Mouse (Mus musculus): ENCODE measurements around the gene Zfp689.
"Not testable (repeated sequence)": the region's sequence is repeated elsewhere in the genome, so short reads cannot be mapped to it uniquely, and the experiment has no call there.

Zfp689 gene

DNA sequence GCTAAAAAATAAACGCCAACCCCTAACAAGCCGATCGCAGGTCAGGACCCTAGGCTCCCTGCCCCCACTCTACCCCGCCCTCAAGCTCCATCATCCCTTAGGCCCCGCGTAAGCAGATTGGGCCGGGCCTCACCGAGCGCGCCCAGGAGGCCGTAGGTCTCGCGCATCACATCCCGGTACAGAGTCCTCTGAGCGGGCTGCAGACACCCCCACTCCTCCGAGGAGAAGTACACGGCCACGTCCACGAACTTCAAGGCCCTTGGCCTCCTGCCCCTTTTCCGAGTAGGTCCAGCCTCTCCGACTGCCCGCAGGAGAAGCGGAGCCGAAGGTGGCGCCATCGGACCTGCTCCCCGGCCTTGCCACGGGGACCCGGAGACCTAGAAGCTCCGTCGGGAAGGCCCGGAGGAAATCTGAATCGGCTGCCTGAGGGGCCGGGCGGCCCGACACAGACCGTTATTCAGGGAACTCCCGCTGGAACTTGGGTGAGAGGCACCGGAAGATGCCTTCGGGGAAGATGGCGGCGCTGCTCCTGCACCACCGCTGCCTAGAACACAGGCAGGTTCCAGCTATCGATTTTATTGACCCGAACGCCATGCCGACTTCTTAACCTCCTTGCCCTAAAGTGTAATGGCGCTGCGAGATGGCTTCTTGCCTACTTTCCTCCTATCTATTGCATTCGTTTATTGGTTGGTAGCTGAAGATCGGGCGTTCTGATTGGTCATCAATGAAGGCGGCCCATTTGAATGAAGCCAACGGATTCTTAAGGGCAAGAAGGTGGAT, at the start of gene Zfp689:
Gene Zfp689 (minus strand): TSS at position 638 of the 780 bp plus-strand sequence.
- in situ Hi-C loops (cut with MboI; ENCODE audit: low sequenced_read_pairs) = no loop called here

DNA sequence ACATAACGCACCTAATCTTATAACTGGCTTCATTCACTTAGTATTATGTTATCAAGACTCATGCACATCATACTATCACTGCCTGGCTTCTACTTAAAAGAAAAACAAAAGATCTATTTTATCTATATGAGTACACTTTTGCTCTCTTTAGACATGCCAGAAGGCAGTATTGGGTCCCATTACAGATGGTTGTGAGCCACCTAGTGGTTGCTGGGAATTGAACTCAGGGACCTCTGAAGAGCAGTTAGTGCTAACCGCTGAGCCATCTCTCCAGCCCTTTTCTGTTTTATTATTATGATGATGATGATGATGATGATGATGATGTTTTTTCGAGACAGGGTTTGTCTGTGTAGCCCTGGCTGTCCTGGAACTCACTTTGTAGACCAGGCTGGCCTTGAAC, 49.4 kb upstream of the Zfp689 start:
- in situ Hi-C loops (cut with MboI; ENCODE audit: low sequenced_read_pairs) = no loop called here

DNA sequence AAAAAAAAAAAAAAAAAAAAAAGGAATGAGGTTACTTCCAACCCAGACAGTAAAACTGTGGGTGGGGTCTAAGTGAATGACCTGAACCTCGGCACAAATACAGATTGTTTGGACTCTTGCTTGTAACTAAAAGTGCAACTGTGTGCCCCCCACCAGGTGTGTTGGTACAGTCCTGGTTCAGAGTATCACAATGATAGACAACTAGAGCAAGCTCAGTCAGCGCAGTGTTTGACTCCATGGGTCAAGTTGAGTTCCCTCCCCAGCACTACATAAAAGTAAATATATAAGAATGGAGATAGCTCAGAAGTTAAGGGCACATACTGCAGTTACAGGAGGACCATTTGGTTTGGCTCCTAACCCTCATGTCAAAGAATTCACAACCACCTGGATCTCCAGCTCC, 48.4 kb upstream of the Zfp689 start:
- in situ Hi-C loops (cut with MboI; ENCODE audit: low sequenced_read_pairs) = no loop called here

DNA sequence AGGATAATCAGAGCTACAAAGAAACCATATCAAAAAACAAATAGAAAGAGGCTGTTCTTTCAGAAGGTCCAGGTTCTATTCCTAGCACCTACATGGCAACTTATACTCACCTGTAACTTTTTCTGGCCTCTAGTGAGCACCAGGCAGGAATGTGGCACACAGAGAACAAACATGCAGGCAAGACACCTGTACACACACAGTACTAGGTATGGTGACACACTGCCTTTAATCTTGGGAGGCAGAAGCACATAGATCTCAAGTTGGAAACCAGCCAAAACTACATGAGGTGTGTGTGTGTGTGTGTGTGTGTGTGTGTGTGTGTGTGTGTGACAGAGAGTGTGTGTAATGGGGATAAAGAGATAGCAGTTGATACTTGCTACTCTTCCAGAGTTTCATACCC, 45.7 kb upstream of the Zfp689 start:
- in situ Hi-C loops (cut with MboI; ENCODE audit: low sequenced_read_pairs) = no loop called here

DNA sequence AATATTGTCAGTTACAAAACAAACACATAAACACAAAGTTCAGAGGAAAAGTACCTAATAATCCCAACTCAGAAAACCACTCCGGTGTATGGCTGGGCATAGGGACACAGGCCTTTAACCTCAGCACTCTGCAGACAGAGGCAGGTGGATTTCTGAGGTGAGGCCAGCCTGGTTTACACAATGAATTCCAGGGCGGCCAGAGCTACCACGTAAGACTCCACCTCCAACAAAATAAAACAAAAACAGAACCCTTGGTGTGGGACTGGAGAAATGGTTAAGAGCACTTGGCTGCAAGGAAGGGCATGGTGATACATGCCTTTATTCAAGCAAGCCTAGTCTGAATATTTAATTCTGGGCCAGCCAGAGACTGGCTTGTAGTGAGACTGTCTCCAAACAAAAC, 42.9 kb upstream of the Zfp689 start:
- in situ Hi-C loops (cut with MboI; ENCODE audit: low sequenced_read_pairs) = no loop called here

DNA sequence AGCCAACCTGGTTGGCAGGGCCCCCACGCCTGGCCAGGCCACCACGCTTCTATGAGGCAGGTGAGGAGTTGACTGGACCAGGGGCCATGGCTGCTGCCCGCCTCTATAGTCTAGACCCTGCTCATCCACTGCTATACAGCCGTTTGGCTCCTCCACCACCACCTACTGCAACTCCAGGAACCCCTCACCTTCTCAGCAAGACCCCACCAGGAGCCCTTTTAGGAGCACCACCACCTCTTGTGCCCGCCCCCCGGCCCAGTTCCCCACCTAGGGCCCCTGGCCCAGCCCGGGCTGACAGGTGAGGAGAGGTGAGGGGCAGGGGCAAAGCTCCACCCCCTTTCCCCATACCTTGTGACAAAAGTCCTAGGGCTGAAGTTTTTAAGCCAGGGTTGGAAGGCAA, 41.0 kb upstream of the Zfp689 start:
- in situ Hi-C loops (cut with MboI; ENCODE audit: low sequenced_read_pairs) = no loop called here

DNA sequence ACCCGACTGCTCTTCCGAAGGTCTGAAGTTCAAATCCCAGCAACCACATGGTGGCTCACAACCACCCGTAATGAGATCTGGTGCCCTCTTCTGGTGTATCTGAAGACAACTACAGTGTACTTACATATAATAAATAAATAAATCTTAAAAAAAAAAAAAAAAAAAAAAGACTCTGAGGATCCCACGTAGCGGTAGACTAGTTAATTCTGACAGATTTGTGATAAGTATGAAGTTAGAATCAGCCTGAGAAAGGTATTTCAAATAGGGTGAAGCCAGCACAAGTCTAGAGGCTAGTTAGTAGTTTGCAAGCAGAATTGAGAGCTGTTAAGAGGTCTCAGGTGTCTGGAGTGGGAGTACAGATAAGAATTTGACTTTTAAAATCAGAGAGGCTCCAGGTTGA, 39.4 kb upstream of the Zfp689 start:
- in situ Hi-C loops (cut with MboI; ENCODE audit: low sequenced_read_pairs) = not testable (repeated sequence)

DNA sequence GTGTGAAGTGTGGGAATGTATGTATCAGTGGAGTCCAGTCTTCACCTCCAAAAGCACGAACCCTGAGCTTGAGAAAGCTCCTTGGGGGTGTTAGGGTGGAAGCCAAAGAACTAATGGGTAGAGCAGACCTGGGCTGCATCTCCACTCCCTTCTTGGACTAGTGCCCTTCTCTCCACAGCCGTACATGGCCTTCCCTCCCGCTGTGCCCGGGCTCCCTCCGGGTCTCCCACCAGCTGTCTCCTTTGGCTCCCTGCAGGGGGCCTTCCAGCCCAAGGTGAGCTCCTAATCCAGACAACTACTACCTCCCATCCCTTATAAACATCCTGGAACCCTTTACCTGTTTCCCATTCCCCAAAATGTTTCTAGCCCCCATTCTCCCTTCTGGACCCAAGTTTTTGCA, 36.5 kb upstream of the Zfp689 start:
- in situ Hi-C loops (cut with MboI; ENCODE audit: low sequenced_read_pairs) = no loop called here

DNA sequence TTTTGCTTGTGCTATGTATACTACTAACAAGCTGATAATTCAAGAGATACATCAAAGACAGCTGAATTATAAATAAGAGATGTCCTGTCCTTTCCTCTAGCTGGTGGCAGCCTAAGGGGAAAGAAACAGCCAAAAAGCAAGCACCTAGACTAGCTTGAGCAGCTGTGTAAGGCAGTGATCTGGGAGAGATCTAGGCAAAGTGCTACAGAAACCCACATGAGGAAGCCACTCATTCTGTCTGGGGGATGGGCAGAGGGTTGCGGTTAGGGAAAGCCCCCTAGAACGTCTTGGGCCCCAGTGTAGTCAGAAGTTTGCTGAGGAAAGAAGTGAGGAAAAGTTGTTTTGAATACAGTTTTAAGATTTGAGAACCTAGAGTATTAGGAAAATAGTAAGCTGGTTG, 31.4 kb upstream of the Zfp689 start:
- in situ Hi-C loops (cut with MboI; ENCODE audit: low sequenced_read_pairs) = no loop called here

DNA sequence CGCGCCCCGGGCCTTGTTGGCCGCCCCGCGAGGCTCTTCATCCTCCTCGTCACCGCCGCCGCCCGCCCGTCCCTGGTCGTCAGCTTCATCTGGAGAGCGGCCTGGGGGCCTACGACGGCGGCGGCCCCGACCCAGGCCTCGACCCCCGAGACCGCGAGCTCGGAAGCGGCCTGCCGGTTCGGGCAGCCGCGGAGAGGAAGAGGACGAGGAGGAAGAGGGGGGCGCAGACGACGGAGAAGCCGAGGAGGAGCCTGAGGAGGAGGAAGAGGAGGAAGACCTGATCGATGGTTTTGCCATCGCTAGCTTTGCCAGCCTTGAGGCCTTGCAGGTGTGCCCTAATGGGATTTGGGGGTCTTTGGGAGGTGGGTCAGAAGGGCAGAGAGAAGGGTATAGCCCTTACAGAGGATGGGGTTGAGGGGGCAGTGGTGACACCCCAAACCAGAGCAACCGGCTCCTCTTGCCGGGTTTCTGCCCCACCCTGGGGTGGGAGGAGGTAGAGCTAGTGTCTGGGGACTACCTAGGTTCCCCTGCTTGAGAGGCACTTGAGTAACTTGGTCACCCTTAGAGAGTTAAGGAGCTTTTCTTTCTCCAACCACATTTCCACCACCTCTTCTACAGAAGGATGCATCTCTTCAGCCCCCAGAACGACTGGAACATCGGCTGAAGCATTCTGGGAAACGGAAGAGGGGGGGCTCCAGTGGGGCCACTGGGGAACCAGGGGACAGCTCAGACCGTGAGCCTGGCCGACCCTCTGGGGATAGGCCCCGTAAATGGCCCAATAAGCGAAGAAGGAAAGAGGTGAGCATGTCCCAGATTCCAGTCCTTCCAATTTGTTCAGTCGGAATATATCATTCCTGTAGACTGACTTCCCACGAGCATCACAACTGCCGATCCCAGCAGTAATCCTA, 30.6 kb upstream of the Zfp689 start:
- in situ Hi-C loops (cut with MboI; ENCODE audit: low sequenced_read_pairs) = no loop called here

DNA sequence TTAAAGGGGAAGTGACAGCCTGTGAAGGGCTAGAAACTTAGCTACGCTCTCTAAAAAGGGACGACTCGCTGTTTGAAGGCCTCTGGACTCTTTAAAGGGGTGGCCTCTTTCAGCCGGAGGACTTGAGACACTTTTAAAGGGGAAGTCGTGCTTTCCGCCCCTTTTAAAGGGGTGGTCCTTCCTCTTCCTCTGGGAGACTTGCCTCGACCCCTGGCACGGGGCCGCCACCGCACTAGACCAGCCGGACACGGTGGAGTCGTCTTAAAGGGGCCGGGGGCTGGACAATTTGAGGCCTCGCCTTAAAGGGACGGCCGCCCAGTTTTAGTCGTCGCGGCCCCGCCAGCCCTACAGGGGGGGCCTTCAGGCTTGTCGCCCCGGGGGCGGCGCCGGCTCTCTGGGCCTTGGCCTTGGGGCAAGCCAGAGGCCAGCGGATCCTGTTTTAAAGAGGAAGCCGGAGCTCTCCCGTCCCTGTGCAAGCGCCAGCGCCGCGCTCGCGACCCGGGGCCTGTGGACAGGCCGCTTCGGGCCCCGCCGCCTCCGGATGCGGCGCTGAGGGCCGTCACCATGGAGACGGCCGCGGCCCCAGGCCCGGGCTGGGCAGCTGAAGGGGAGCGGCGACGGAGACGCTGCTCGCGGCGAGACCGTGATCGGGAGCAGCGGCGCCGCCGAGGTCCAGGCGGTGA, 29.8 kb upstream of the Zfp689 start, which contains the start of gene Fbrs:
Gene Fbrs (plus strand): TSS at position 565 of the 683 bp plus-strand sequence.
- in situ Hi-C loops (cut with MboI; ENCODE audit: low sequenced_read_pairs) = no loop called here

DNA sequence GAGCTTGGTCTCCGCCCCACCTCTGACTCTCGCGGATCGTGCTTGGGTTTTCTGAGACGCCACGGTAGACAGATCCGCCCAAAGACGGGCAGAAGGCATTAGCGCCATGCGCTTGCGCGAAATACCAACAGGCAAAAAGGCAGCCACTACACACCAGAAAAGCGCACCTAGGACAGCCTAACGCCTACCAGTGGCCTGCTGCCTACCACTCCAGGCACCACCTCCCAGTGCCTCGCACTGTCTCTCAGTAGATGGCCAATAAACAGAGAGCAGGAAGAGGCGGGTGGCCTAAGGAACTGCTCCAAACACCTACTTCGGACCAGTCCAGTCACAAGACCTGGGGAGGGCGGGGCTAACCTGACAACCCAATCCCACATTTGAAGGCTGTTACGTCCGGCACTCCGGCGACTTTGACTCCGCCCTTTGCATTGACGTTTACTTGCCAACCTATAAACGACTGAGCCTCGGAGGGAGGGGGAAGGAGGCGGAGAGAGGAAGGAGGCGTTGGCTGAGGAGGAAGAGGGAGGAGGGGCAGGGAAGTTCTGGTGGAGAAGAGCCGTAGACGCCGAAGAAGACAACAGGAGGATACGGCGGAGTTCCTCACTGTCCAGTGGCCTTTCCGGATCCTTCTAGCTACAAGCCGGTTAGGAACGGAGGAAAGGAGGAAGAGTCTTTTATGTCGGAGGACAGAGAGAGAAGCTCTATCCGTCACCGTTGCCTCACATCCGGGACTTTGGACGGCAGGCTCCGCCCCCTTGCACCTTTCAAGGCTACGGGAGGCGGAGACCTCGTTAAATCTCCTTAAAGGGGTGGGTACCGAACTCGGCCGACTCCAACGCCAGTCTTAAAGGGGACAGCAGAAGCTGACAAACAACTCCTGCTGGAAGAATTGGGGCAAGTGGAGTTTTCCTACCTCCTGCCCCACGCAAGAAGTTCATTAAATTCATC, 29.0 kb upstream of the Zfp689 start:
- in situ Hi-C loops (cut with MboI; ENCODE audit: low sequenced_read_pairs) = no loop called here

DNA sequence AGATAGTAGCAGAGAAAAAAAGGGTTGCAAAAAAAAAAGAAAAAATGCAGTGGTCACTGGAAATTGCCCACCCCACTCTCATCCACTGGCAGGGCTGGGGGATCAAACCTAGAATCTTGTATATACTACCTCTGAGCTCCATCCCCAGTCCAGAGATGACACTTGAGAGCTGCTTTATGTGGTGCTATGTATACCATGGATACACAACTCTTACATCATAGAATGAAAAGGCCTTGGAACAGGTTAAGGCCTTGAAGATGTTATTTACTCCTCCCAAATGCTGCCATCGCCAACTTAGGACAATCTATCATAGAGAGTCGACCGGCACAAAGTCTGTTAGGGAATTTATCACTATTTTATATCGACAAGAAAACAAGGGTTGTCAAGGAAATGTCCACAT, 27.9 kb upstream of the Zfp689 start:
- in situ Hi-C loops (cut with MboI; ENCODE audit: low sequenced_read_pairs) = no loop called here

DNA sequence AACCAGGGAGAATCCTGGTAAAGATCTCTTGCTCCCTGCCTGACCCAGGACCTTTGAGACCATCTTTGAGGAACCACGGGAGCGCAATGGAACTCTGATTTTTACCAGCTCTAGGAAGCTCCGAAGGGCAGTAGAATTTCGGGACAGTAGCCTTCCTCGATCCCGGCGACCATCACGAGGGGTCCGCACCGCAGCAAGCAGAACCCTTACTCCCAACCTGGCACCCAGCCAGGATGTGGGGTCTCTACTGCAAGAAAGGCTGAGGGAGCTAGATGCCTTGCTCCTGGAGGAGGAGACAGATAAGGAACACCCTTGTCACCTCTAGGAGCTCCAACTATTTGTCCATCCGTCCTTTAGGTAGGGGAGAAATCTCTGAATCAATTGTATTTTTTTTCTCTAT, 27.4 kb upstream of the Zfp689 start:
- in situ Hi-C loops (cut with MboI; ENCODE audit: low sequenced_read_pairs) = no loop called here

DNA sequence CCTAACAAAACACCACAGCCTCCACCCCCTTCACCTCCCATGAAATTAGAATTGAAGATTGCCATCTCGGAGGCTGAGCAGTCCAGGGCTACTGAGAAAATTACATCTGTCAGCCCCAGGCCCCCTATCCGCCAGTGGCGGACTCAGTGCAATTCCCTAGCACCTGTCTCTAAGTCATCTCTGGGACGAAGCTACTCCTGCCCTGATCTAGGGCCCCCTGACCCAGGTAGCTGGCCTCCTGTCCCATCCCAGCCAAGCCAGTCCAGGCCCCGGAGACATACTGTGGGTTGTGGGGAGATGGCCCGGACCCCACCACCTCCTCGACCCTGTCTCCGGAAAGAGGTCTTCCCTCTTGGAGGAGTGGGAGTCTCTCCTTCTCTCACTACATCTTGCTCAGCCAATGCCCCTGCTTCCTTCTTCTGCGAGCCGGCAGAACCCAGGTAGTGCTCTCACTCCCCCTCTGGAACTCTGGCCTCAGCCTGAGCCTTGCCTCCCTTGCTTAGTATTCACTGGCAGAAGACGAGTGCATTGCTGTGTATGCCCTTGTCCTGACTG, 26.3 kb upstream of the Zfp689 start:
- in situ Hi-C loops (cut with MboI; ENCODE audit: low sequenced_read_pairs) = no loop called here

DNA sequence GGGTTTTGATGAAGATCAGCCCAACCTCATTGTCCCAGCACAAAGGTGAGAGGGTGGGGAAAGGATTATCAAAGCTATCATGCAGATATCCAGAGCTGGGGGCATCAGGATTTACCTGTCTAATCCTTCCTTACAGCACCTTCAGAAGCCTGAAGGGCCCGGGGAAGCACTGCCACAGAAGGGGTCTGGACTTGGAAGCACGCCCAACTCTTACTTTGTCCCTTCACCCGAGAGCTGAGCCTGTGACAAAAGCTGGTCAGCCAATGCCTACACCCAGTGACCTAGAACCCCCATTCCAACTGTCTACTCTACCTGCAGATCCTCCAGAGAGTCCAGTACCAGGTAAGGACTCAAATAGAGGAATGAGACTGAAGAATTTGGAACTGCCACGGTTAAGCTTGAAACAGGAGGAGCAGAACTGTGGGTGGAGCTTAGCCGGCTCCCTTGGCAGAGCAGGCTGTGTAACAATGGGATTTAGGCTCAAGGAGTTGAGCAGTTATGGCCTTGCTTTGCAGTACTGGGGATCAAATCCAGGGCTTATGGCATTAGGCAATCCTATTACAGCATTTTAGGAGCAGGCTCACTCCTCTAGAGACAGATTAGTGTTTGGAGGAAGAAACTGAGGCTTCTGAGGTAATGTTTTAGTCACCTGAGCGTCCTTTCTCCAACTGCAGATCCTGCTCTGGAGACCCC, 25.6 kb upstream of the Zfp689 start:
- in situ Hi-C loops (cut with MboI; ENCODE audit: low sequenced_read_pairs) = no loop called here

DNA sequence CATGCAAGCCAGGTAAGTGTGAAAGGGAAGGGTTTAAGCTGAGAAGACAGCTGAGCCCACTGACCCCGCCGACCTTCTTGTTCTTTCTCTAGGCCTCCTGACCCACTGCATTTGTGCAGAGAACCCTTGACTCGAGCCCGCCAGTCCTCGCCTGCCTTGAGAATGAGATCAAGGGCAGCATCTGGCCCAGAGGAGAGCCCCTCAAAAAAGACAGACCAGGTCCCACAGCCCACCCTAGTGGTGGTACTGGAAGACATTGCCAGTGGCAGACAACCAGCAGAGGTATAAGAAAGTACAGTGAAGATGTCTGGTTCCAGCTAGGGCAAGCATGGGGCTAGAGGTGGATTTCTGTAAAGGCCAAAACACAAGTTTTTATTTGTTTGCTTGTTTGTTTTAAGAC, 24.7 kb upstream of the Zfp689 start:
- in situ Hi-C loops (cut with MboI; ENCODE audit: low sequenced_read_pairs) = no loop called here

DNA sequence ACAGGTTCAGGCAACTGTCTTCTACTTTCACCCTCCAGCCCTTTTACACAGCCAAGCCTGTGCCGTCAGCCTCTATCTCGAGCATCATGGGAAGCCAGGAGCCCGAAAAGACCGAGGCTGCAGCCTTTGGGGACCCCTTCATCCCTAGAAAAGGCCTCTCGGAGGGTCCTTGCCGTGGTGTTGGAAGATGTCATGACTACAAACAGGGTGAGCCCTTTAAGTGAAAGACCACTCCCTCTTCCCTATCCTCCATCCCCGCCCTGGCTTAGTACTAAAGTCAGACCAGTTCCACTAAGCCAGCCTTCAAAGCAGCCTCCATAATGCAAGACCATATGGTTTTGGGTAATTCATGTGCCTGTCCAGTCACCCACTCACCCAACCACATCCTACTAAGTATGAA, 23.1 kb upstream of the Zfp689 start:
- in situ Hi-C loops (cut with MboI; ENCODE audit: low sequenced_read_pairs) = no loop called here

DNA sequence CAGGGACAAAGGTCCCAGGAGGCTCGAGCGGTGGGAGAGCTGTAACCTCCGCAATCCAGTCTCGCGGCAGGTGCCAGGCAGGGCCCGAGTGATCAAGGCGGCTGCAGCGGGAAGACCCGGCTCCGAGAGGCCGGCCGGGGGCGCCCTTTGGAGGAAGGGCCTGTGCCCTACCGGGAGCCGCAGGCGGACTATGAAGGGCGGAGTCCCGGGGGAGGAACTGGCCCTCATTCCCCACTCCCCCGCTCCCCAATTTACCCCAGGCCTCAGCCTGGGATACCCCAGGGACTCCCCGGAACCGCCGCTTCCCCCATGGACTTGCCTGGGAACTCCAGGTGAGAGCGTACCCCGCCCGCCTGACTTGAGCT, 22.7 kb upstream of the Zfp689 start:
- in situ Hi-C loops (cut with MboI; ENCODE audit: low sequenced_read_pairs) = no loop called here

Measured in CH12F3 (cell line).